Mouse (Mus musculus): ENCODE measurements around the gene R3hdm4.

- TF ChIP-seq CTCF (IDR thresholded peaks at IDR 0.05) (no peak), EP300 (IDR thresholded peaks at IDR 0.05; ENCODE audit: insufficient read depth, low read depth, low read length) (no peak)
Measured at GRCm38 (mm10) chr10:79933861-79934260, 12.9 kb upstream of the R3hdm4 start.

Data from heart, adult 2 months (tissue).